Mouse (Mus musculus) hindbrain, embryonic 12.5 days (tissue): ENCODE measurements at regions not wholly inside any gene's neighbourhood (a gene's known extent, or its start where the extent isn't known, plus 50 kb on each side); places are given as distances from the start of the nearest gene placed in this dataset.

ENCODE experiments used
- ATAC-seq: fragments of 200-750 bp; cut with Nextera tagmentation; 2 replicates; pipeline ENCODE4 v1.8.0; 2017; ENCODE audit warnings: moderate TSS enrichment; ENCODE audit not compliant: low FRiP score
- H3K27ac ChIP-seq: fragments of 300-500 bp; sonication (generic); 2 replicates; pipeline ENCODE4 v1.5.1; 2016; ENCODE audit warnings: mild to moderate bottlenecking
- H3K27me3 ChIP-seq: fragments of 300-500 bp; sonication (generic); 2 replicates; pipeline ENCODE4 v1.6.1; 2016; ENCODE audit warnings: mild to moderate bottlenecking
- H3K36me3 ChIP-seq: fragments of 300-500 bp; sonication (generic); 2 replicates; pipeline ENCODE4 v1.6.1; 2016; ENCODE audit warnings: mild to moderate bottlenecking
- H3K4me1 ChIP-seq: fragments of 300-500 bp; sonication (generic); 2 replicates; pipeline ENCODE4 v1.6.1; 2016
- H3K4me2 ChIP-seq: fragments of 300-500 bp; sonication (generic); replicated peaks from 2 replicates; pipeline ENCODE4 v1.6.1; 2016; ENCODE audit warnings: mild to moderate bottlenecking
- H3K4me3 ChIP-seq: fragments of 300-500 bp; sonication (generic); 2 replicates; pipeline ENCODE4 v1.5.1; 2016; ENCODE audit warnings: mild to moderate bottlenecking
- H3K9ac ChIP-seq: fragments of 300-500 bp; sonication (generic); 2 replicates; pipeline ENCODE4 v1.6.1; 2016; ENCODE audit warnings: mild to moderate bottlenecking, moderate library complexity
- H3K9me3 ChIP-seq: fragments of 300-500 bp; sonication (generic); replicated peaks from 2 replicates; pipeline ENCODE4 v1.6.1; 2016; ENCODE audit warnings: mild to moderate bottlenecking
- WGBS: fragments of 180-500 bp; shearing (Covaris S2); methylation state at CpG from one replicate; pipeline ENCODE4 v1.1.7; 2016; 5-methylcytosine and 5-hydroxymethylcytosine counted together

DNA sequence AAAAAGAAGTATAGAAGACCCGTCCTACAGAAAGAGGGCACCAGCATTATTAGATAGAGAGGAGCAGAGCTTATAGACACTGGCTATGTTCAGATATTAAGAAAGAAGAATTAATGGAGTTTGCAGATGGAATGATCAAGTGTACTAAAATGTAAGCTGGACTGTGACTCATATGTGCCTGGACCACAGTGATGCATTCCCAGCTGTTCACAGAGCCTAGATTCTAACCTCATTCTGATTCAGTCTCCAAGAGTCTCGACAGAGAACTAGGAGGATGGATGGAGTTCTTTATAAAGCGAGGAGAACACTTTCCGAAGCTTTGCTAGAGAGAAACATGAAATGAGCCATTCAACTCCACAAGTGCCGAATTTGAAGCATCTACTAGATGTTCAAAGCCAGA lies 345.4 kb downstream of the Adgrl2 start:
- no peak overlapping the region for H3K4me2 ChIP-seq
- no peak overlapping the region for H3K9ac ChIP-seq
- no peaks in the 10 kb centered on the region for H3K27me3 ChIP-seq
- H3K27ac ChIP-seq: no peak overlapping the region
- ATAC-seq: no peak
- H3K4me3 ChIP-seq: no peak overlapping the region
- no peaks in the 10 kb centered on the region for H3K4me1 ChIP-seq
- no peaks in the 10 kb centered on the region for H3K9me3 ChIP-seq
- H3K36me3 ChIP-seq: no peaks in the 10 kb centered on the region
- WGBS: 90% methylated on average over 5 of the region's 5 CpGs

DNA sequence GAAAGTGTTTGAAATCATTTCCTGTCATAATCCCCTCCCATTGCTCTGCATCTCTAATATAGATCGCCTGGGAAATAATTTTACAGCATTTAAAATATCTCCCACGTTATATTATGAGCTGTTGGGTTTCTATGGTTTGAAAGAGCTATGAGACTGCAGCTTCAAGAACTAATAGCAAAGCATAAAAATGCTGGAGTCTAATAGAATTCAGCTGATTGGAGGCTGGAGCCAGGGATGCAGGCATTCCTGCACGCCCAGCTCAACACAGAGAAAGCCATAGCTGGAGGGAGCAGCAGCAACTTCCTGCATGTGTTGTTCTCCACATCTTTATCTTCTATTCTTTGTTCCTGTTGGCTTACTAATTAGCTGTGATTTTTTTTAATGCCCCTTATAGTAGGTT lies 348.8 kb downstream of the Adgrl2 start:
- Histone ChIP-seq H3K27me3 (no peaks in the 10 kb centered on the region), H3K9ac (no peak overlapping the region), H3K4me3 (no peak overlapping the region), H3K4me1 (no peaks in the 10 kb centered on the region), H3K36me3 (no peaks in the 10 kb centered on the region), H3K9me3 (no peaks in the 10 kb centered on the region), H3K27ac (no peak overlapping the region), H3K4me2 (no peak overlapping the region)
- WGBS: 78% methylated on average over 3 of the region's 3 CpGs
- no peak for ATAC-seq

DNA sequence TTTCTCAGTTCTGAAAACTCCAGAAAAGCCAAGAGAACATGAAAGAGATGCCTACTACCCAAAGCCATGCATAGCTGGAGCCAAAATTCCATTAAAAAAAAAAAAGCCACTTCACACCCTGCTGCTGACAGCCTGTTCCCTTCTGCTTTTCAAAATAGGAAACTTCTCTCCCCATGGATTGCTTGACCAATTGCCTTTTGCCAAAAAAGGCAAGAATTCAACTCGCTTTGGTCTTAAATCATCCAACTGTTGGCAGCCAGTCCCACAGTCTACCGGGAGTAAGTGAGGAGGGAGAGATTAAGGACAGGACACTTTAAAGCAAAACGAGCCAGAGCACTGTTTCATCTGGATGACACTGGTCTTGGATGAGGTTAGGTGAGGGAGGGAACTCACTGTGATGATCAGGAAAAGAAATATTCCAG lies 349.7 kb downstream of the Adgrl2 start:
- H3K27ac ChIP-seq: no peak overlapping the region
- no peak for ATAC-seq
- 52% methylated on average over 3 of the region's 3 CpGs for WGBS
- no peaks in the 10 kb centered on the region for H3K27me3 ChIP-seq
- H3K4me3 ChIP-seq: no peak overlapping the region
- H3K4me2 ChIP-seq: no peak overlapping the region
- no peak overlapping the region for H3K9ac ChIP-seq
- H3K36me3 ChIP-seq: no peaks in the 10 kb centered on the region
- H3K9me3 ChIP-seq: no peaks in the 10 kb centered on the region
- no peaks in the 10 kb centered on the region for H3K4me1 ChIP-seq

DNA sequence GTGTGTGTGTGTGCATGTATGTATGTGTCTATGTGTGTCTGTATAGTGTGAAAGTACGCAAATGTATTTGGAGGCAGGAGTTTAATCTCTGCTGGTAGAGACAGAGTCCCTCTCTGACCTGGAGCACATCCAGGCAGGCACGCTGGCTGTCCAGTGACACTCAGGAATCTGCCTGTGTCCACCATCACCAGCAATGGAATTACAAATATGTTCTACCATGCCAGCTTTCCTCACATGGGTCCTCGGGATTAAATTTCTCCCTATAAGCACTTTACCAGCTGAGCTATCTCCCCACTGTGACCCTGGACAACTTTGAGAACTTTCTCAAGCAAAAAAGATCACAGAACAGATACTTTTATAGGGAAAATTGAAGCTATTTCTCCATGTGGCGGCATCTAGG lies 355.3 kb downstream of the Adgrl2 start:
- WGBS: 77% methylated on average over 4 of the region's 4 CpGs
- Histone ChIP-seq H3K27me3 (no peaks in the 10 kb centered on the region), H3K9ac (no peak overlapping the region), H3K4me3 (no peak overlapping the region), H3K36me3 (no peaks in the 10 kb centered on the region), H3K27ac (no peak overlapping the region), H3K4me2 (no peak overlapping the region), H3K9me3 (no peaks in the 10 kb centered on the region), H3K4me1 (no peaks in the 10 kb centered on the region)
- ATAC-seq: no peak

DNA sequence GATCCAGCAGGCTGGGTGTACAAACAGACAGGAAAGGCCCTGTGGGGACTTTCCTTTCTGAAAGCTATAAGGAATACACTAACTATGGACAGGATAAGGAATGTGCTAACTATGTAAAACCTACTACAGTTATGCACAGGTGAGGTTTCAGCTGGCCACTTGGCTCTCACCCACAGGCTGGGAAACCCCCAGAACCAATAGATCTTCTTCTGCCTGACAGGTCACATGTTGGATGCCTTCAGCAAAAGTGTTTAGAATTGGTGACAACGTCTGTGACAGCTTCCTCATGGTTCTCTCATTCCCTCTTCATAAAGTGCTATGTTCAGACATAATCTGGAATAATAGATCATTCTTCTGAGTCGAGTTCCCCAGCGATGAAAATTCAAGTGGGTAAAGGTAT lies 356.0 kb downstream of the Adgrl2 start:
- no peak for ATAC-seq
- Histone ChIP-seq H3K27ac (no peak overlapping the region), H3K36me3 (no peaks in the 10 kb centered on the region), H3K4me3 (no peak overlapping the region), H3K27me3 (no peaks in the 10 kb centered on the region), H3K9ac (no peak overlapping the region), H3K4me1 (no peaks in the 10 kb centered on the region), H3K4me2 (no peak overlapping the region), H3K9me3 (no peaks in the 10 kb centered on the region)
- 68% methylated on average over 3 of the region's 3 CpGs for WGBS

DNA sequence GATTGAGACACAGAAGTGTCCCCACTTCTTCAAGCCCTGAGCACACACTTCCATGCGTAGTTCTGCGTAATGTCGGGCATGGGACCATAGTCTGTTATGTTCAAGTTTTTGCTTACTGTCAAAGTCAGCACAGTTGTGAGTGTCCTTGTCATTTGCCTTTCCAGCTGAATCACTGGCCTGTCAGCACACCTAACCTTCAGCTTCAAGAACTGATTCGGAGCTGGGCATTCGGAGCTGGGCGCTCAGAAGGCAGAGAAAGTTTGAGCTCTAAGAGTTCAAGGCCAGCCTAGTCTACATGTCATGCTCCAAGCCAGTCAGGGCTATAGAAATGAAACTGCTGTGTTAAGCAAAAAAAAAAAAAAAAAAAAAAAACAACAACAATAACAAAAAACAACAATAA lies 357.1 kb downstream of the Adgrl2 start:
- no peaks in the 10 kb centered on the region for H3K27me3 ChIP-seq
- WGBS: 93% methylated on average over 6 of the region's 6 CpGs

DNA sequence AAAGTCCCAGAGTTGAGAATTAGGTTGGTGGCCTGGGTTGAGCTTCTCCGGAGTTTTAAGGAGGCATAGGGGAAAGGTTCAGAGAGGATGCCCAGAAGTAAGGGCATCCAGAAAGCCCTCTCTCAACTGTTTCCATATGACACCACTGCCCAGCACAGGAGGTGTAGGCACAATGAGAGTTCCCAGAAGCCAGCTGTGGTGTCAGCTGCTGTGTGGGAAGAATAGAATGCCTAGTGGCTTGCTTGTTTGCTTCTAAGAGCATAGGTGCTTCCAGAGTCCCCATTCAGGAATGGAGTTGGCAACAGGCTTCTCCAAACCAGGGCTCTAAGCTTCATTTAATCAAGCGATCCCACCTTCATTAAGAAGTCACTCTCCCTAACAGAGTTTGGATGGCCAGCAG lies 357.9 kb downstream of the Adgrl2 start:
- no peak overlapping the region for H3K9ac ChIP-seq
- no peaks in the 10 kb centered on the region for H3K9me3 ChIP-seq
- no peaks in the 10 kb centered on the region for H3K4me1 ChIP-seq
- H3K36me3 ChIP-seq: no peaks in the 10 kb centered on the region
- H3K27me3 ChIP-seq: no peaks in the 10 kb centered on the region
- H3K27ac ChIP-seq: no peak overlapping the region
- H3K4me3 ChIP-seq: no peak overlapping the region
- 90% methylated on average over 2 of the region's 2 CpGs for WGBS
- ATAC-seq: no peak
- no peak overlapping the region for H3K4me2 ChIP-seq

More for the DNA sequence above, 357.1 kb downstream of the Adgrl2 start:
- Histone ChIP-seq H3K9ac (no peak overlapping the region), H3K9me3 (no peaks in the 10 kb centered on the region), H3K36me3 (no peaks in the 10 kb centered on the region), H3K4me2 (no peak overlapping the region), H3K4me1 (no peaks in the 10 kb centered on the region), H3K27ac (no peak overlapping the region), H3K4me3 (no peak overlapping the region)
- ATAC-seq: no peak

DNA sequence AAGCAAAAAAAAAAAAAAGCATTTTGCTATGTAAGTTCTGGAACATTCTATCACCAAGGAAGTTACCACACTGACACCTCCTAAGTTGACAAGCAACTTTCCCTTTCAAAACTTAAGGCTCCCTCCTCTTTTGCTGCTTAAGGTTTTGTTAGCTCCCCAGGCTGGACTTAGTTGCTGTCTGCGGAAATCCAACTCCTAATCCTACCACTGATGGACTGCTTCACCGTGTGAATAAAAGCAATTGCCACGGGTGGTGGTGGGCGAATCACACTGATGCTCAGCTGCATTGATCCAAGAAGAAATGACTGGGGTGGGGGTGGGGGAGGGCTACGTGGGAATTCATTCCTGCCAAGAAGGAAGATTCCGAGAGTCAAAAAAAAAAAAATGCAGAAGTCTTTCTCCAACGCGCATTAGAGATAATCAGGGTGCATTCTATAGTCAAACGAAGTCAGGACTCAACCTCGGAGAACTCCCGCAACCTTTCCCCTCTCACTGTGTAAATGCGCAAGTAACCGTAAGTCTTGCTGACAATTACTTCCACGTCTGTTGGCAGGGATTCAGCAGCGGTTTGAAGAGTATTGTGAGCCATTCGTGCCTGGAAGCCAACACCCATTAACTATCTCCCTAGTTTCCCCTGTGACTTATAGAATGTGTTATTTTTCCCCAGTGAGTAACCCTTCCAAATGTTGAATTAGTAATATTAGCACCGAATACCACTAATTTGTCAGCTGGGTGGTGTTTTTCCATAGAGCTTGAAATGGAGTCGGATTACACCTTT lies 358.8 kb downstream of the Adgrl2 start:
- H3K27me3 ChIP-seq: no peaks in the 10 kb centered on the region
- H3K4me2 ChIP-seq: no peak overlapping the region
- no peak overlapping the region for H3K4me3 ChIP-seq
- no peaks in the 10 kb centered on the region for H3K9me3 ChIP-seq
- H3K4me1 ChIP-seq: no peaks in the 10 kb centered on the region
- no peak for ATAC-seq
- H3K27ac ChIP-seq: no peak overlapping the region
- 52% methylated on average over 18 of the region's 18 CpGs for WGBS
- no peaks in the 10 kb centered on the region for H3K36me3 ChIP-seq
- H3K9ac ChIP-seq: no peak overlapping the region

DNA sequence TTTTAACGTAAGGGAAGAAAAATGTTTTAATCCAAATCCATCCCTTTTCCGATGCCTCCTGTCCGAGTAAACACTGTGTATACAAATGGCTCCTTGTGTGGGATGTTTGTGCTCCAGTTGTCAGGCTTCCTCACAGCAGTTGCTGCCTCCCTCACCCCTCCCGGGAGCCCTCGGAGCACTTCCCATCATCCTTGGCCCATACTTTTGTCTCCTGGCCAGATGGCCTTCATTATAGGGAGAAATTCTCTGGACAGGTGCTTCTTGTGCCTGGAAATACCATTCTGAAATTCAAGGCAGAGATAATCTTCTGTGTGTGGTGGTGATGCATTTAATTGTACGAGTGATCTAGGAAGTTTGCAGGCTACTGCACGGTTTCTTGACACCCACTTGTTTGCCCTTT lies 359.5 kb downstream of the Adgrl2 start:
- H3K27me3 ChIP-seq: no peaks in the 10 kb centered on the region
- no peak overlapping the region for H3K9ac ChIP-seq
- no peak overlapping the region for H3K4me2 ChIP-seq
- ATAC-seq: no peak
- no peak overlapping the region for H3K27ac ChIP-seq
- no peak overlapping the region for H3K4me3 ChIP-seq
- no peaks in the 10 kb centered on the region for H3K4me1 ChIP-seq
- no peaks in the 10 kb centered on the region for H3K36me3 ChIP-seq
- H3K9me3 ChIP-seq: no peaks in the 10 kb centered on the region
- 77% methylated on average over 7 of the region's 7 CpGs for WGBS

DNA sequence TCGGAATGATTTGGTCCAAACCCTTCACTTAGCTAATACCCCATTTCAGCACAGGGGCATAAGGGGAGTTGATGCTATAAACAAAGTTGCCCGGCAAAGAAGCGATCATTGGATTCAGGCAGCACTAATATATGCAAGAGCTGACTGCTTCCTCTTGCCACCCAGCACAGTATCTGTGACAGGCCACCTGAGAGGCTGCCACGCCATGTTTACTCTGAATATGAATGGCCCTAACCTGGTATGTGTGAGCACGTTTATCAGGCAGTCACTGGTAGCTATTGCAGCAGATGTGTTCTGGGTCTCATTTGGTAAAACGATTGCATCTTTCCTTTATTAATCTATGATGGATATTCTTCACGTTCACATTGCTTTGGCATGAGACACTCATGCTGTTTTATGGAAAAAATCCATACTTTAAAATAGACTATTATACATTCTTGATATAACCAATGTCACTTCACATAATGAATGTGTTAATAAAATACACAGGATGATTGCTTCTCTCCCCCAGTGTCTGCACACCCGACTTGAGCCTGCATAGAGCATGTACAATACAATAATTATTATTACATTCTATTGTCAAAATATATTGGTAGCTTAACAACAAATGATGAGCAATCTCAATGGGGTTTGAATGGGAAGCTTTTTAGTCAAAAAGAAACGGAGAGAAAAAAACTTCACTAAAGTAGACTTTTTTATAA lies 375.2 kb downstream of the Adgrl2 start:
- H3K27ac ChIP-seq: no peak overlapping the region
- no peaks in the 10 kb centered on the region for H3K36me3 ChIP-seq
- H3K9me3 ChIP-seq: peaks cover 3% of the 10 kb centered on the region; the same call in 1 of the 2 replicates
- H3K27me3 ChIP-seq: no peaks in the 10 kb centered on the region
- WGBS: 70% methylated on average over 9 of the region's 9 CpGs
- H3K4me3 ChIP-seq: no peak overlapping the region
- no peak overlapping the region for H3K4me2 ChIP-seq
- ATAC-seq: no peak
- H3K4me1 ChIP-seq: 0 out of 2 replicates have a peak, but pooled peaks cover 4% of the 10 kb centered on the region
- H3K9ac ChIP-seq: no peak overlapping the region

DNA sequence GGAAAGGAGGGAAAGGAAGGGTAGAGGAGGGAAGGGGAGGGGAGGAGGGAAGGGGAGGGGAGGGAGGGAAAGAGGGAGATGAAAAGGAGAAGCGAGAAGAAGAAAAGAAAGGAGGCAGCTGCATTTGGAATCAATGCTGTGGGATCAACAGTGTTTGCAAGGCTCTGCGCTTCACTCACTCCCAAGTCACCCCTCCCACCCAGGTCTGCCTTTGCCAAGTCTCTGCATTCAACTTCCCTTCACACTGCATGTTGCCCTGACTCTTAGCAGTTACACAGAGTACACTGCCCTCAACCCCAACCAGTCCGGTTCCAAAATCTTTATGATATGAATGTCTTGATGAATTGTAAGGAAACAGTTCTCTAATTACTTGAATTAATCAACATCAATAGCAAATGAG lies 376.9 kb downstream of the Adgrl2 start:
- Histone ChIP-seq H3K9me3 (peaks cover 3% of the 10 kb centered on the region; the same call in 1 of the 2 replicates), H3K4me1 (0 out of 2 replicates have a peak, but pooled peaks cover 4% of the 10 kb centered on the region), H3K27me3 (no peaks in the 10 kb centered on the region), H3K27ac (no peak overlapping the region), H3K4me2 (no peak overlapping the region), H3K4me3 (no peak overlapping the region), H3K36me3 (no peaks in the 10 kb centered on the region), H3K9ac (no peak overlapping the region)
- ATAC-seq: no peak
- 61% methylated on average over 3 of the region's 3 CpGs for WGBS

DNA sequence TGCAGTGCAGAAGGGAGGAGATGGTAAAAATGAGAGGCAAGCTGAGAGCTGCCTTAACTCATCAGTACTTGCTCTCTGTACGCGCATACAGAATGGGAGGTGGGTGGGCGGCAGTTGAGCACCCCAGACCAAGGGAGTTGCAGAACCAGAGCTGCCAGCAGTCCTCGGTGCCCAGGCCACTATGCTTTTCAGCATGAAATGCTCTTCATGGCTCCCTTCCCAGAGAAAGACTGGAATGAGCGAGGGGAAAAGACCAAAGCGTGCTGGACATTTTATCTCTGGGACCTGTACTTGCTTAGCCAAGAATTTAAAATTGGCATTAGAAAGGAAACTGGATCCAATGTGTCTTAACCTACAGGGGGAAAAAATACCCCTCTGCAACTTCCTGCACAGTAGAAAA lies 387.1 kb downstream of the Adgrl2 start:
- Histone ChIP-seq H3K27me3 (no peaks in the 10 kb centered on the region), H3K27ac (no peak overlapping the region), H3K4me3 (no peak overlapping the region), H3K4me1 (no peaks in the 10 kb centered on the region), H3K4me2 (no peak overlapping the region), H3K9ac (no peak overlapping the region), H3K36me3 (no peaks in the 10 kb centered on the region), H3K9me3 (no peaks in the 10 kb centered on the region)
- 82% methylated on average over 6 of the region's 6 CpGs for WGBS
- no peak for ATAC-seq

DNA sequence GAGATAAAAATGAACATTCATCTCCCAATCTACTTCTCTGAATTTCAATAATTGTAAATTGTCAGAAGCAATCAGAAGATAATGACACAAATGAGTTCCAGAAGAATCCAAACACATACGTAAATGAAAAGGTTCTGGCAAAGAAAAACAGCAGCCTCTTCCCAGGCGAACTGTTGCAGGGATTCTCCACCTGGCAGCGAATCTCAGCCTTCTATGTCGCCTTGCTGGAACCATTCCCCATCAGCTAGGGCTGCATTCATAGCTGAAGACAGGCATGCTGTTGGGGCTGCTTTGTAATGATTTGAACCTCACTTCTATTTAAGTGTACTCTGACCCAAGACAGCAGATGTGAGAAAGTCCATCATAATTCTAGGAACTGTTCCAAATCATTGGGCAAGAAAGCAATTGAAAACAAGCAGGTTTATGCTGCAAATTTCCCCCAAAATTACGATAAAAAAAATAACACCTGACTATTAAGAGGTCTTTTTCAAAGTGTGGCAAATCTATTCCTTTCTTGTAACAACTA lies 387.6 kb downstream of the Adgrl2 start:
- WGBS: 91% methylated on average over 5 of the region's 5 CpGs
- H3K9me3 ChIP-seq: no peaks in the 10 kb centered on the region
- no peak for ATAC-seq

More for the DNA sequence above, 387.6 kb downstream of the Adgrl2 start:
- no peak overlapping the region for H3K27ac ChIP-seq
- H3K27me3 ChIP-seq: no peaks in the 10 kb centered on the region
- no peak overlapping the region for H3K4me2 ChIP-seq
- H3K4me3 ChIP-seq: no peak overlapping the region
- no peaks in the 10 kb centered on the region for H3K36me3 ChIP-seq
- no peak overlapping the region for H3K9ac ChIP-seq
- no peaks in the 10 kb centered on the region for H3K4me1 ChIP-seq
